Mouse (Mus musculus) limb, embryonic 15.5 days (tissue): Measurements from ENCODE around the gene Mc3r. TPM values are rescaled to one million over a fixed set of nuclear protein-coding genes. Genes with fewer than 3 reads are reported as not detected.

Source experiments
- ATAC-seq: fragments of 200-750 bp; cut with Nextera tagmentation; 2 replicates; pipeline ENCODE4 v1.8.0; 2017; ENCODE audit warnings: low read depth, moderate TSS enrichment; ENCODE audit not compliant: insufficient number of reproducible peaks, low FRiP score, low TSS enrichment
- H3K27ac ChIP-seq: fragments of 300-500 bp; sonication (generic); 2 replicates; pipeline ENCODE4 v1.5.1; 2015; ENCODE audit warnings: moderate library complexity, mild to moderate bottlenecking, inconsistent platforms
- H3K27me3 ChIP-seq: fragments of 300-500 bp; sonication (generic); 2 replicates; pipeline ENCODE4 v1.6.1; 2015; ENCODE audit warnings: inconsistent platforms
- H3K36me3 ChIP-seq: fragments of 300-500 bp; sonication (generic); 2 replicates; pipeline ENCODE4 v1.6.1; 2015; ENCODE audit warnings: inconsistent platforms
- H3K4me1 ChIP-seq: fragments of 300-500 bp; sonication (generic); 2 replicates; pipeline ENCODE4 v1.6.1; 2015; ENCODE audit warnings: inconsistent platforms
- H3K4me2 ChIP-seq: fragments of 300-500 bp; sonication (generic); 2 replicates; pipeline ENCODE4 v1.6.1; 2015; ENCODE audit warnings: mild to moderate bottlenecking, inconsistent platforms
- H3K4me3 ChIP-seq: fragments of 300-500 bp; sonication (generic); 2 replicates; pipeline ENCODE4 v1.5.1; 2015; ENCODE audit warnings: mild to moderate bottlenecking, inconsistent platforms
- H3K9ac ChIP-seq: fragments of 300-500 bp; sonication (generic); 2 replicates; pipeline ENCODE4 v1.6.1; 2015; ENCODE audit warnings: inconsistent platforms
- H3K9me3 ChIP-seq: fragments of 300-500 bp; sonication (generic); 2 replicates; pipeline ENCODE4 v1.6.1; 2016; ENCODE audit warnings: inconsistent platforms
- WGBS: fragments of 180-500 bp; shearing (Covaris S2); methylation state at CpG from one replicate; pipeline ENCODE4 v1.1.7; 2015; 5-methylcytosine and 5-hydroxymethylcytosine counted together
- polyA plus RNA-seq: library from polyadenylated mRNA; unstranded; fragments of >200 nt; fragmentation: Nextera tagmentation; extraction: Ambion mirVana; gene quantifications from 2 replicates; pipeline ENCODE4 v1.2.1, GENCODE M21; 2015

Gene Mc3r
- polyA plus RNA-seq, 1 experiment from 2014 or later, result not detected

GRCm38 (mm10) chr2:172222891-172223290, 25.4 kb upstream of the Mc3r start:
- Histone ChIP-seq H3K9me3 (no peaks in the 10 kb centered on the region), H3K27me3 (peaks cover 14% of the 10 kb centered on the region; the same call in 1 of the 2 replicates), H3K4me3 (no peak overlapping the region), H3K27ac (no peak overlapping the region), H3K36me3 (no peaks in the 10 kb centered on the region), H3K4me2 (no peak overlapping the region), H3K9ac (no peak overlapping the region), H3K4me1 (no peaks in the 10 kb centered on the region; the same call in 1 of the 2 replicates)
- no peak for ATAC-seq
- 60% methylated on average over 7 of the region's 7 CpGs for WGBS

GRCm38 (mm10) chr2:172223451-172224200, 24.7 kb upstream of the Mc3r start:
- no peak overlapping the region for H3K9ac ChIP-seq
- no peak overlapping the region for H3K4me2 ChIP-seq
- H3K36me3 ChIP-seq, result no peaks in the 10 kb centered on the region
- no peaks in the 10 kb centered on the region; the same call in 1 of the 2 replicates for H3K4me1 ChIP-seq
- no peak for ATAC-seq
- WGBS, result 82% methylated on average over 8 of the region's 8 CpGs
- H3K27me3 ChIP-seq, result peaks cover 14% of the 10 kb centered on the region; the same call in 1 of the 2 replicates
- H3K27ac ChIP-seq, result no peak overlapping the region
- no peak overlapping the region for H3K4me3 ChIP-seq
- no peaks in the 10 kb centered on the region for H3K9me3 ChIP-seq

- Histone ChIP-seq H3K4me1 (no peaks in the 10 kb centered on the region; the same call in 1 of the 2 replicates), H3K36me3 (no peaks in the 10 kb centered on the region), H3K9me3 (no peaks in the 10 kb centered on the region), H3K27ac (no peak overlapping the region), H3K4me3 (no peak overlapping the region), H3K4me2 (no peak overlapping the region), H3K27me3 (peaks cover 13% of the 10 kb centered on the region; the same call in 1 of the 2 replicates), H3K9ac (no peak overlapping the region)
- ATAC-seq, result no peak
- WGBS, result 40% methylated on average over 7 of the region's 7 CpGs
Measured at GRCm38 (mm10) chr2:172226945-172227344, 21.3 kb upstream of the Mc3r start.

GRCm38 (mm10) chr2:172227808-172228207, 20.5 kb upstream of the Mc3r start:
- Histone ChIP-seq H3K9me3 (no peaks in the 10 kb centered on the region), H3K4me2 (no peak overlapping the region), H3K4me1 (no peaks in the 10 kb centered on the region), H3K36me3 (no peaks in the 10 kb centered on the region), H3K27me3 (0 out of 2 replicates have a peak, but pooled peaks cover 4% of the 10 kb centered on the region), H3K4me3 (no peak overlapping the region), H3K27ac (no peak overlapping the region), H3K9ac (no peak overlapping the region)
- no peak for ATAC-seq
- WGBS, result 94% methylated on average over 3 of the region's 3 CpGs

GRCm38 (mm10) chr2:172229190-172229589, 19.1 kb upstream of the Mc3r start:
- Histone ChIP-seq H3K27me3 (no peaks in the 10 kb centered on the region), H3K27ac (no peak overlapping the region), H3K36me3 (no peaks in the 10 kb centered on the region), H3K9ac (no peak overlapping the region), H3K4me2 (no peak overlapping the region), H3K9me3 (no peaks in the 10 kb centered on the region), H3K4me3 (no peak overlapping the region), H3K4me1 (no peaks in the 10 kb centered on the region)
- 51% methylated on average over 3 of the region's 3 CpGs for WGBS
- ATAC-seq, result no peak

- WGBS, result 49% methylated on average over 4 of the region's 4 CpGs
- H3K36me3 ChIP-seq, result no peaks in the 10 kb centered on the region
- H3K9me3 ChIP-seq, result no peaks in the 10 kb centered on the region
- no peaks in the 10 kb centered on the region for H3K27me3 ChIP-seq
- no peaks in the 10 kb centered on the region for H3K4me1 ChIP-seq
- no peak overlapping the region for H3K4me3 ChIP-seq
- H3K27ac ChIP-seq, result no peak overlapping the region
- no peak overlapping the region for H3K4me2 ChIP-seq
- H3K9ac ChIP-seq, result no peak overlapping the region
- ATAC-seq, result no peak
Measured at GRCm38 (mm10) chr2:172230126-172230525, 18.2 kb upstream of the Mc3r start.

- H3K4me2 ChIP-seq, result no peak overlapping the region
- no peak overlapping the region for H3K9ac ChIP-seq
- H3K36me3 ChIP-seq, result no peaks in the 10 kb centered on the region
- WGBS, result 87% methylated on average over 5 of the region's 5 CpGs
- no peak overlapping the region for H3K4me3 ChIP-seq
- H3K27ac ChIP-seq, result no peak overlapping the region
- H3K4me1 ChIP-seq, result no peaks in the 10 kb centered on the region
- no peaks in the 10 kb centered on the region for H3K27me3 ChIP-seq
- no peak for ATAC-seq
- H3K9me3 ChIP-seq, result no peaks in the 10 kb centered on the region
Measured at GRCm38 (mm10) chr2:172238220-172238619, 10.1 kb upstream of the Mc3r start.

- Histone ChIP-seq H3K9ac (no peak overlapping the region), H3K4me2 (no peak overlapping the region), H3K27ac (no peak overlapping the region), H3K27me3 (0 out of 2 replicates have a peak, but pooled peaks cover 4% of the 10 kb centered on the region), H3K36me3 (no peaks in the 10 kb centered on the region), H3K9me3 (no peaks in the 10 kb centered on the region), H3K4me1 (no peaks in the 10 kb centered on the region), H3K4me3 (no peak overlapping the region)
- ATAC-seq, result no peak
- WGBS, result 17% methylated on average over 5 of the region's 5 CpGs
Measured at GRCm38 (mm10) chr2:172241031-172241430, 7.3 kb upstream of the Mc3r start.

- Histone ChIP-seq H3K27ac (no peak overlapping the region), H3K9me3 (no peaks in the 10 kb centered on the region), H3K4me3 (no peak overlapping the region), H3K36me3 (no peaks in the 10 kb centered on the region), H3K4me1 (no peaks in the 10 kb centered on the region), H3K4me2 (no peak overlapping the region), H3K9ac (no peak overlapping the region), H3K27me3 (peaks cover 45% of the 10 kb centered on the region)
- ATAC-seq, result no peak
- WGBS, result 44% methylated on average over 8 of the region's 8 CpGs
Measured at GRCm38 (mm10) chr2:172245497-172245896, 2.8 kb upstream of the Mc3r start.

GRCm38 (mm10) chr2:172249336-172249735, 1.0 kb downstream of the Mc3r start:
- no peak for ATAC-seq
- WGBS, result 75% methylated on average over 14 of the region's 14 CpGs
- H3K27me3 ChIP-seq, result peaks cover 50% of the 10 kb centered on the region

GRCm38 (mm10) chr2:172256418-172256817, 8.1 kb downstream of the Mc3r start:
- 74% methylated on average over 6 of the region's 6 CpGs for WGBS
- Histone ChIP-seq H3K27ac (no peak overlapping the region), H3K4me2 (no peak overlapping the region), H3K4me3 (no peak overlapping the region), H3K4me1 (0 out of 2 replicates have a peak, but pooled peaks cover 4% of the 10 kb centered on the region), H3K27me3 (no peaks in the 10 kb centered on the region), H3K9ac (no peak overlapping the region), H3K36me3 (no peaks in the 10 kb centered on the region), H3K9me3 (no peaks in the 10 kb centered on the region)
- no peak for ATAC-seq

More at GRCm38 (mm10) chr2:172249336-172249735, 1.0 kb downstream of the Mc3r start:
- Histone ChIP-seq H3K4me3 (no peak overlapping the region), H3K9ac (no peak overlapping the region), H3K4me2 (no peak overlapping the region), H3K9me3 (no peaks in the 10 kb centered on the region), H3K36me3 (no peaks in the 10 kb centered on the region), H3K27ac (no peak overlapping the region), H3K4me1 (peaks cover 7% of the 10 kb centered on the region; the same call in 1 of the 2 replicates)

GRCm38 (mm10) chr2:172256956-172257355, 8.7 kb downstream of the Mc3r start:
- H3K4me1 ChIP-seq, result 0 out of 2 replicates have a peak, but pooled peaks cover 3% of the 10 kb centered on the region
- no peak overlapping the region for H3K27ac ChIP-seq
- H3K9ac ChIP-seq, result no peak overlapping the region
- no peak overlapping the region for H3K4me3 ChIP-seq
- WGBS, result 69% methylated on average over 5 of the region's 5 CpGs
- ATAC-seq, result no peak
- H3K27me3 ChIP-seq, result no peaks in the 10 kb centered on the region
- H3K36me3 ChIP-seq, result no peaks in the 10 kb centered on the region
- no peaks in the 10 kb centered on the region for H3K9me3 ChIP-seq
- H3K4me2 ChIP-seq, result no peak overlapping the region
